Mouse (Mus musculus): ENCODE measurements around the gene Podxl. TPM values are rescaled to one million over a fixed set of nuclear protein-coding genes. Genes with fewer than 3 reads are reported as not detected.

The Podxl gene
- polyA plus RNA-seq, 1 experiment from 2014 or later = 37.0 TPM

DNA sequence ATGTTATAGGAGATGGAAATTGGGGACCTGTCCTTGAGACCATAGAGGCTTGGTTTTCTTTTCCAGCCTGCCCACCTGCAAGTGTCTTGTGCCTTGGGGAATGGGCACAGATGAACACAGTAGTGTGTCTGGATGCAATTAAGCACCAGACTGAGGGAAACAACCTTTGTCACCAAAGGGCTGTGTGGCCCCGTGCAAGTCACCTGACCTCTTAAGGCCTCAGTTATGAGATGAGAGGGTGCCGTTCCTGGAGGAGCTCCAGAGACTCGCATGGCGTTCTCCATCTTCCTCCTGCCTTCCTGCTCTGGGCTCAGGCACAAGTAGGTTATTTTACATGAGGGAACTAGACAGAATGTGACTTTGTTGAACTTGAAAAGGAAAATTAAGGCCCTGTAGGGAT, 41.3 kb downstream of the Podxl start:
- H3K9me3 ChIP-seq = no peaks in the 10 kb centered on the region
- WGBS = 66% methylated on average over 4 of the region's 4 CpGs
- no peak overlapping the region for H3K4me3 ChIP-seq
- H3K4me1 ChIP-seq = peaks cover 19% of the 10 kb centered on the region
- ATAC-seq (ENCODE audit: borderline replicate concordance, extremely low read depth, low FRiP score, low TSS enrichment) = no peak
- no peaks in the 10 kb centered on the region for H3K27me3 ChIP-seq
- no peak overlapping the region for H3K4me2 ChIP-seq
- no peak overlapping the region for H3K9ac ChIP-seq
- peaks cover 7% of the 10 kb centered on the region; the same call in 1 of the 2 replicates for H3K36me3 ChIP-seq
- H3K27ac ChIP-seq = no peak overlapping the region

DNA sequence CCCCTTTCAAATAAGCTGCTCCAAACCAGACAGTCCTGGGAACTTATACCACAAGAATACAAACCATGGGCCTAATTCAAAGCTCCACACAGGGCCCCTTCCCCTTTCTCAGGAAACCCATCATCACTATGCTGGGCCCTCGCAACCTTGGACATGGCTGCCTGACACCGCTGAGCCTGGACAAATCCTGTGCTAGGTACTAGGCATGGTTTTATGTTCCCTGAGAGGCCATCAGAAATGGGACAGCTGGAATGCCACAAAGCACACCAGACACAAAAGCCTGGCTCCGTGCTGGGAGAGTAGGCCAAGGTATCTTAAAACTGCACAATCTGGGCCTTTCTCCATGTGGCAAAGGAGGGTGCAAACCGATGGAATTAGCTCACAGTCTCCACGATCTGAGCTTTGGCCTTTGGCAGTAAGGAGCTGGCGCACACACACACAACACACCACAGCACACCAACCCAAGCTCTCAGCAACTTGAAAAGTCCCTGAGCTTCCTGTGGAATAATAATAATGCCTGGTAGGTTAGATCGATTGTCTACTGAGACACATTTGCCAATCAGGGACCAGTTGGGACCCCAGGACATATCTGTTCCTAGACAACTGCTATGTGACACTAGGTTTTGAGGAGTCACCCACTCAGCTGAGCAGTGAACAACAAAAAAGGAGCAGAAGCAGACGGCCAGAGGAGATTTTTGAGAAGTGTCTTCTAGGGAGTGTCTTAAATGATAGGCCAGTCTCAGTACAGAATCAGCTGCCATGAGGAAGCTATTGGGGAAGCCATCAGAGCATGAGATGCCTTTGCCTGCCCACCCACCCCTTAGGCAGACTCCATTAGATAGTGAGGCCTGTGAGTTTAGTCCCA, 42.1 kb downstream of the Podxl start:
- Histone ChIP-seq H3K4me3 (no peak overlapping the region), H3K27ac (no peak overlapping the region), H3K4me1 (peaks cover 23% of the 10 kb centered on the region), H3K9me3 (no peaks in the 10 kb centered on the region), H3K4me2 (no peak overlapping the region), H3K36me3 (peaks cover 7% of the 10 kb centered on the region; the same call in 1 of the 2 replicates), H3K27me3 (no peaks in the 10 kb centered on the region), H3K9ac (no peak overlapping the region)
- no peak for ATAC-seq (ENCODE audit: borderline replicate concordance, extremely low read depth, low FRiP score, low TSS enrichment)
- WGBS = 76% methylated on average over 8 of the region's 8 CpGs

- no peaks in the 10 kb centered on the region for H3K9me3 ChIP-seq
- peaks cover 30% of the 10 kb centered on the region for H3K4me1 ChIP-seq
- 71% methylated on average over 7 of the region's 7 CpGs for WGBS
- H3K27ac ChIP-seq = no peak overlapping the region; the same call in 1 of the 2 replicates
- H3K9ac ChIP-seq = no peak overlapping the region
- no peak overlapping the region for H3K4me2 ChIP-seq
- no peak for ATAC-seq (ENCODE audit: borderline replicate concordance, extremely low read depth, low FRiP score, low TSS enrichment)
- H3K27me3 ChIP-seq = no peaks in the 10 kb centered on the region
- no peak overlapping the region for H3K4me3 ChIP-seq
- peaks cover 7% of the 10 kb centered on the region; the same call in 1 of the 2 replicates for H3K36me3 ChIP-seq
Observed at GRCm38 (mm10) chr6:31520486-31521215, 43.1 kb downstream of the Podxl start.

DNA sequence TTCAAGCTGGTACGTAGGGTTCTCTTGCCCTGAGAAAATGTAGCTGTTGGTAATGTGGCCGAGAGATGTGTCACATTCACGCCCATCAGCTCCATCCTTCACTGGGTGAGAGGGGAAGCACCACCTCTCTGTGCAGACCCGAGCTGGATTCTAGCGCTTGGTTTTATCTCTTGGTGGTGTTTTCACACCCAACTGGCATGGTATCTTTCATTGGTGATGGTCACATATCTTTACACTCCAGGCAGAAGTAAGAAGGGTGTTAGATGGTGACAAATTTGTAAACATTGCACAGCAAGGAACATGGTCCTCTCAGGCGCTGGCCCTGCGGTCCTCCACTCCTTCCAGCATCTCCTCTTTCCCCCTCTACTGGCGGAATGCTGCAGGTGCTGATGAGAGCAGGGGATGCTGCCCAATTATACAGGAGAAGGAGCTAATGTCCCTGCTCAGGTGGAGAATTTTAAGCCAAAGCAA, 44.7 kb downstream of the Podxl start:
- Histone ChIP-seq H3K4me1 (peaks cover 32% of the 10 kb centered on the region), H3K36me3 (peaks cover 4% of the 10 kb centered on the region; the same call in 1 of the 2 replicates), H3K9me3 (no peaks in the 10 kb centered on the region), H3K4me2 (no peak overlapping the region), H3K27ac (peak overlapping the region; percentile 81), H3K4me3 (no peak overlapping the region), H3K9ac (no peak overlapping the region), H3K27me3 (no peaks in the 10 kb centered on the region)
- 46% methylated on average over 8 of the region's 8 CpGs for WGBS
- ATAC-seq (ENCODE audit: borderline replicate concordance, extremely low read depth, low FRiP score, low TSS enrichment) = no peak

DNA sequence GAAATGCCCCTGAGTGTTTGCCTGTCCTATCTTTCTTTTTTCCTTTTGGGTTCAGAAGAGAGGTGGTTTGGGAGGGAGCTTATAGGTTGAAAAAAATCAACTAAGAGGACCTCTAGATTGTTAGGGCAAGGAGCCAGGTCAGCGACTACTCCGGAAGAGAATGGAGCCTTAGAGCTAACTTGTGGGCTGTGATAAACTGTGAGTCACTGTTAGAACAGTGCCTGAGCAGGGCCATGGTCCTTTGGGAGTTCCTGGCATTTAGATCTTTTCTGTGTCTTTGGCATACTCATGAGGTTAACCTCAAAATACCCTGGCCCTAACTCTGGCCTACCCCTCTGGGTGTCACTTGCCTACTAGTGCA, 45.5 kb downstream of the Podxl start:
- H3K27ac ChIP-seq = peak overlapping the region; percentile 81
- H3K4me3 ChIP-seq = no peak overlapping the region
- peaks cover 32% of the 10 kb centered on the region for H3K4me1 ChIP-seq
- no peak overlapping the region for H3K9ac ChIP-seq
- H3K27me3 ChIP-seq = no peaks in the 10 kb centered on the region
- peak; percentile 55; the same call in 1 of the 2 replicates for ATAC-seq (ENCODE audit: borderline replicate concordance, extremely low read depth, low FRiP score, low TSS enrichment)
- 23% methylated on average over 2 of the region's 2 CpGs for WGBS
- no peaks in the 10 kb centered on the region for H3K9me3 ChIP-seq
- 0 out of 2 replicates have a peak, but pooled peaks cover under 1% of the 10 kb centered on the region for H3K36me3 ChIP-seq
- no peak overlapping the region for H3K4me2 ChIP-seq

DNA sequence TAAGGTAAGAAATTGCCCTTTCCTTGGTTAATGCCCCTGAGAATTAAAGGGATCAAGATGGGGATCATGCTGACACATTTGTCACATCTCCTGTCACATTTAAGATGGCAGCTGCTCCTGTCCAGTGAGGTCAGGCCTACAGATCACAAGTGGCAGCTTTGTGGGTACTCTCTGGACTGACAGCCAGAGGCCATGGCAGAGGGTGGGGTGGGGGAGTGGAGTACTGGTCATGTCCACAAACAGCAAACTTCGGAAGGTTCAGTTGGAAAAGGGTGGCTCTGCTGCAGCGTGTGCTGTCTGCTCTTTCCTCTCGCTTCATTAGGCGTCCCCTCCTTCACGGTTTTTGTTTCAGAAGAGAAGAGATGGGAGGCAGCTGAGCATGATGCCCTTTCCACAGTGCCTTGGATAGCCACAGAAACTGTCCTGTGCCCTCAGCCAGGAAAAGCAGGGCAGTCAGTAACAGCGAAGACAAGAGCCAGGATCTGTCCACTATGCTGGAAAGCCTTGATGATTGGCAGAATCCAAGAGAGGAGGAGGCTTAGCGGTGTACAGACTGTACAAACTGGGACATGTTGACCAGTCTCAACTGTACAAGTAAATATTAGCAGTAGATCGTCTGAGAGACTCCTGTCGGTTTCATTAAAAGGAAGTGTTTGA, 46.0 kb downstream of the Podxl start:
- peak; percentile 65; the same call in 1 of the 2 replicates for ATAC-seq (ENCODE audit: borderline replicate concordance, extremely low read depth, low FRiP score, low TSS enrichment)
- Histone ChIP-seq H3K4me2 (no peak overlapping the region), H3K9ac (no peak overlapping the region), H3K9me3 (no peaks in the 10 kb centered on the region), H3K27ac (peak overlapping the region; percentile 81), H3K36me3 (0 out of 2 replicates have a peak, but pooled peaks cover 4% of the 10 kb centered on the region), H3K4me3 (no peak overlapping the region), H3K27me3 (no peaks in the 10 kb centered on the region), H3K4me1 (peaks cover 32% of the 10 kb centered on the region)
- 29% methylated on average over 9 of the region's 9 CpGs for WGBS

- H3K4me2 ChIP-seq = no peak overlapping the region
- H3K4me1 ChIP-seq = peaks cover 26% of the 10 kb centered on the region
- no peaks in the 10 kb centered on the region for H3K27me3 ChIP-seq
- ATAC-seq (ENCODE audit: borderline replicate concordance, extremely low read depth, low FRiP score, low TSS enrichment) = no peak
- H3K4me3 ChIP-seq = no peak overlapping the region
- no peak overlapping the region for H3K27ac ChIP-seq
- no peaks in the 10 kb centered on the region for H3K9me3 ChIP-seq
- H3K36me3 ChIP-seq = 0 out of 2 replicates have a peak, but pooled peaks cover 4% of the 10 kb centered on the region
- WGBS = 51% methylated on average over 6 of the region's 6 CpGs
- no peak overlapping the region for H3K9ac ChIP-seq
Observed at GRCm38 (mm10) chr6:31513726-31514125, 50.1 kb downstream of the Podxl start.

DNA sequence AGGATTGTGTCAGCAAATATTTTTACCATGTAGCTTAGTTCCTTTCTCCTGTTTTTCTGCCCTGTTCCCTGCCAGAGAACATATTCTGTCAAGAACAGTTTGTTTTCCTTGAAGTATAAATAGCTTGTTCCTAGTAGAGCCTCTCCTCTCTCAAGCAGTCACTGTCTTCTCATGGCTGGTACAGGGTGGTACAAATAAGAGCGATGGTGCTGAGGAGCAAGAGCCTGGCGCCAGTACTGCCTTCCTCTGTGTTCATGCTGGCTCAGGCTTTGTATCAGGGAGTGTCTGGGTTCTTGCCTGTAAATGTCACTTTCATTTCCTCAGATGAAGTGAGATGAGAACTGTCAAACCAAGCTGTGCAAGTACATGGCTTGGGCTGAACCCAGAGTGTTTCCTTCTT, 61.2 kb downstream of the Podxl start:
- no peak overlapping the region for H3K9ac ChIP-seq
- H3K27ac ChIP-seq = no peak overlapping the region
- no peak overlapping the region for H3K4me3 ChIP-seq
- H3K9me3 ChIP-seq = no peaks in the 10 kb centered on the region
- 91% methylated on average over 2 of the region's 2 CpGs for WGBS
- H3K36me3 ChIP-seq = peaks cover 22% of the 10 kb centered on the region
- no peak for ATAC-seq (ENCODE audit: borderline replicate concordance, extremely low read depth, low FRiP score, low TSS enrichment)
- no peaks in the 10 kb centered on the region for H3K4me1 ChIP-seq
- H3K4me2 ChIP-seq = no peak overlapping the region
- no peaks in the 10 kb centered on the region for H3K27me3 ChIP-seq

DNA sequence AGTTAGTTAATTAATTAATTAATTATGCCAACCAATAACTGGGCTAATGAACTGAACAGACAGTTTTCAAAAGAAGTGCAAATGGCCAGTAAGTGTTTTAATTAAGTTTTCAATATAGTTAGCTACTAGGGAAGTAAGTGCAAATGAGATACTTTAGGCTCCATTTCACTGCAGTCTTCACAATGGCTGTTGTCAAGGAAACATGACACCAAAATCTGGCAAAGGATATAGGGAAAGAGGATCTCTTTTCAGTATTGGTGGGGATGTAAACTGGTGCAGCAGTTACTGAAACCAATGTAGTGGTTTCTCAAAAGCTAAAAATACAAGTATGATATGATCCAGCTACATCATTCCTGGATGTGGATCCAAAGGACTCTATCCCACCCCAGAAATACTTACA, 63.1 kb downstream of the Podxl start:
- Histone ChIP-seq H3K36me3 (peaks cover 28% of the 10 kb centered on the region), H3K4me2 (no peak overlapping the region), H3K27ac (no peak overlapping the region), H3K9me3 (no peaks in the 10 kb centered on the region), H3K4me1 (no peaks in the 10 kb centered on the region), H3K27me3 (no peaks in the 10 kb centered on the region), H3K9ac (no peak overlapping the region), H3K4me3 (no peak overlapping the region)
- ATAC-seq (ENCODE audit: borderline replicate concordance, extremely low read depth, low FRiP score, low TSS enrichment) = no peak

DNA sequence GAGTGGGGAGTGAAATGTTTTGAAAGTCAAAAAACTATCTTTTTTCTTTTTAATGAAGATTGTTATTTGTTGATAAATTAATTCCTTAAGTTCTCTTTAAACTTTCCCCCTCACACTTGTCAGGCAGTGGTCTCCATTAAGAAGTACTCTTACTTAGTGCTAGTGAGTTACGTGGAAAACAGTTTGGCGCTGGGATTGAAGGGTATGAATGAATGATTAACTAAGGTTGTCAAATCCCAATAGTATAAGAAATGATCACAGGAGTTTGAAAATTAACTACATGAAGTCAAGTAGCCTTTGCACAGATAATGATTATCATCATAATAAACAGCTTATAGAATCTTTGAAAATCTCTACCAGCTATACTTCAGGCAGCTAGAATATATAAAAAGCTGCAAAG, 63.5 kb downstream of the Podxl start:
- H3K36me3 ChIP-seq = peaks cover 28% of the 10 kb centered on the region
- H3K9me3 ChIP-seq = no peaks in the 10 kb centered on the region
- ATAC-seq (ENCODE audit: borderline replicate concordance, extremely low read depth, low FRiP score, low TSS enrichment) = no peak
- H3K27ac ChIP-seq = no peak overlapping the region
- no peak overlapping the region for H3K4me2 ChIP-seq
- no peaks in the 10 kb centered on the region for H3K27me3 ChIP-seq
- no peak overlapping the region for H3K4me3 ChIP-seq
- H3K9ac ChIP-seq = no peak overlapping the region
- no peaks in the 10 kb centered on the region for H3K4me1 ChIP-seq
- WGBS = 69% methylated on average over 2 of the region's 2 CpGs

DNA sequence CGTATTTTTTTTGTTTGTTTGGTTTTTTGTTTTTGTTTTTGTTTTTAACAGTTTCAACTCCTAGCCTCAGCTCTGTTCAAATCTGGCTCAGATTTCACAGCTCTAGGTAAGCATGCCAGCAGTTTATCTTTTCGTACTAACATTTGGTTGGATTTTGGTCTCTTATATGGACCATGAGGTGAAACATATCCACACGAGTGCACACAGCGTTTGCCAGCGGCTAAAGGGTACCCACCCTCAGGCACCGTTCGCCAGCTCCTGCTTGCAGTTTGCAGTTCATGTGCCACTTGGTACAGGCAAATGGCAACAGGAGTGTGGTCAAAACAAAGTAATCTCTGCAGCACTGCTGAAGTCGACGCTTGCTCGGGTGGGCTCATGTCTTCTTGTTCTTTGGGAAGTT, 63.9 kb downstream of the Podxl start:
- no peaks in the 10 kb centered on the region for H3K4me1 ChIP-seq
- H3K9me3 ChIP-seq = no peaks in the 10 kb centered on the region
- ATAC-seq (ENCODE audit: borderline replicate concordance, extremely low read depth, low FRiP score, low TSS enrichment) = no peak
- H3K27ac ChIP-seq = no peak overlapping the region
- 79% methylated on average over 10 of the region's 10 CpGs for WGBS
- H3K4me2 ChIP-seq = no peak overlapping the region
- no peak overlapping the region for H3K4me3 ChIP-seq
- no peaks in the 10 kb centered on the region for H3K27me3 ChIP-seq
- H3K36me3 ChIP-seq = peaks cover 28% of the 10 kb centered on the region
- H3K9ac ChIP-seq = no peak overlapping the region
